Mouse (Mus musculus) cerebellum, adult 2 months (tissue): ENCODE data around the gene Ccdc34. TPM values are rescaled to one million over a fixed set of nuclear protein-coding genes. Genes with fewer than 3 reads are reported as not detected.

Experiments used
- DNase-seq, 2 experiments: peaks; one replicate each; pipeline ENCODE4 v3.0.0; 2021
- H3K27ac ChIP-seq: fragments of 200-500 bp; 2 replicates; pipeline ENCODE4 v1.5.1; 2012; ENCODE audit warnings: low read length, control low read depth, inconsistent platforms; ENCODE audit not compliant: insufficient read depth
- H3K27me3 ChIP-seq: fragments of 200-500 bp; 2 replicates; pipeline ENCODE4 v1.6.1; 2012; ENCODE audit warnings: inconsistent platforms, mild to moderate bottlenecking, low read length, moderate library complexity; ENCODE audit not compliant: control insufficient read depth, insufficient read depth
- H3K4me1 ChIP-seq: fragments of 200-500 bp; 2 replicates; pipeline ENCODE4 v1.6.1; 2011; ENCODE audit warnings: low read length; ENCODE audit not compliant: control insufficient read depth, insufficient read depth
- H3K4me3 ChIP-seq: fragments of 200-500 bp; replicated peaks from 2 replicates; pipeline ENCODE3; 2011; ENCODE audit warnings: mild to moderate bottlenecking, low read depth, low read length, control low read depth; ENCODE audit not compliant: insufficient read depth
- CTCF ChIP-seq: fragments of 200-500 bp; IDR thresholded peaks from 2 replicates; pipeline ENCODE4 v1.5.1; 2011; ENCODE audit warnings: low read depth, mild to moderate bottlenecking, control low read depth, low read length, moderate library complexity, borderline replicate concordance; ENCODE audit not compliant: insufficient read depth
- POLR2A ChIP-seq: fragments of 200-500 bp; IDR thresholded peaks from 2 replicates; pipeline ENCODE4 v1.6.1; 2011; ENCODE audit warnings: low read length, control low read depth, borderline replicate concordance; ENCODE audit not compliant: insufficient read depth
- WGBS: fragments of 180-500 bp; shearing (Covaris S2); methylation state at CpG from one replicate; pipeline ENCODE4 v1.1.7; 2018; 5-methylcytosine and 5-hydroxymethylcytosine counted together
- polyA plus RNA-seq: library from polyadenylated mRNA; depleted of rRNA; stranded (reverse); fragments of >200 nt; gene quantifications from 2 replicates; pipeline ENCODE4 v1.2.3, GENCODE M21; 2012

Ccdc34 gene
- polyA plus RNA-seq, 1 experiment: 12.0 TPM

DNA sequence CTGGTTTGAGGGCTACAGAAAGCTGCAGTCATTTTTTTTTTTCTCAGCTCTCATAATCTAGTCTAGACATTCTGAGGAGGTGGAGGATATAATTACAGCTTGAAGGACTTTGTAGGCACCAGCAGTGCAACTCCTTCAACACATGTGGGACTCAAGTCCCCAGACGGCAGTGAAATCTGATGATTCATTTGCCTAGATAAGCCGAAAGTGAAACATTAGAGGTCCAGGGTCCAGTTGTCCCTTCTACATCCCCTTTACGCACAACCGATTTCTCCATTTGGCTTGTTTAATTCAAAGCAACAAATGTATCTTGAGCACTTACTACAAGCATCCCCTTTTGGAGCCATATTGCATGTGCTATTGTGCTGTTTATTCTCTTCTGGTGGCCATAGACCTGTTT, 147.4 kb downstream of the Ccdc34 start:
- no peaks in the 10 kb centered on the region for H3K4me1 ChIP-seq
- H3K4me3 ChIP-seq: no peak overlapping the region
- no peak for TF ChIP-seq CTCF
- no peak for TF ChIP-seq POLR2A
- WGBS: 91% methylated on average over 4 of the region's 4 CpGs
- no peak for DNase-seq
- no peak overlapping the region for H3K27ac ChIP-seq
- H3K27me3 ChIP-seq: no peaks in the 10 kb centered on the region

DNA sequence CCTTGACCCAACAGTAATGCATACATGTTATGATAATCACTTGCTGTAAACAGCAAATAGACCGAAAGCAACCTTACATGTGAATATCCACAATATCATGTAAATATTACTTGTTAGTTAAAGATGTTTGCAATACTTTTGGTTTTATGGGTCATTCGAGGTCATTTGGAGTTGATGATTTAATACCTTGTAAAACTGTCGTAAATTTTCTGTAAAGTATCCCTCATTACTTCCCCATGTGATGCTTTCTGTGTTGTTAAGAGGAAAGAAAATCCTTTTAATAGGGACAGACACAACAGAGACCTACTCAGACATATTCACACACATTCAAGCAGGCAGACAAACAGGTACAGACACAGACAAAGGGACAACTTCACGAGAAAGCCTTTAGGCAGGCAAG, 150.1 kb downstream of the Ccdc34 start:
- Histone ChIP-seq H3K27me3 (no peaks in the 10 kb centered on the region), H3K4me3 (no peak overlapping the region), H3K27ac (no peak overlapping the region), H3K4me1 (no peaks in the 10 kb centered on the region)
- no peak for DNase-seq
- 90% methylated on average over 4 of the region's 4 CpGs for WGBS
- no peak for TF ChIP-seq POLR2A
- TF ChIP-seq CTCF: no peak

DNA sequence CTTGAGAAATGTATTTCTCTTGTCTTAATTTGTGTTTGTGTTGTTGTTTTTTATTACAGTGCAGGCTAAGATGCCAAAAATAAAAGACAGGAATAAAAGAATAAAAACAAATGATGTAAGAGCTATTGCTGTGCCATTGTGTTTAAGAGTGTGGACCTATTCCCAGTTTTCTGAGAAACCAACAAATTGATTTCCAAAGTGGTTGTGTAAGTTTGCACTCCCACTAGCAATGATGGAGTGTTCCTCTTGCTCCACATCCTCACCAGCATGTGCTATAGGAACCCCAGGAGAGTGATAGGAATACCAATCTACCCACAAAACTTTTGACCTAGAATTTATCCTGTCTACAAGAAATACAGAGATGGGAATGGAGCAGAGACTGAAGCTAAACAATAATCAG, 150.7 kb downstream of the Ccdc34 start:
- no peak for DNase-seq
- Histone ChIP-seq H3K27me3 (no peaks in the 10 kb centered on the region), H3K4me1 (peaks cover 2% of the 10 kb centered on the region; the same call in 1 of the 2 replicates), H3K4me3 (no peak overlapping the region), H3K27ac (no peak overlapping the region)
- TF ChIP-seq POLR2A (no peak), CTCF (no peak)

DNA sequence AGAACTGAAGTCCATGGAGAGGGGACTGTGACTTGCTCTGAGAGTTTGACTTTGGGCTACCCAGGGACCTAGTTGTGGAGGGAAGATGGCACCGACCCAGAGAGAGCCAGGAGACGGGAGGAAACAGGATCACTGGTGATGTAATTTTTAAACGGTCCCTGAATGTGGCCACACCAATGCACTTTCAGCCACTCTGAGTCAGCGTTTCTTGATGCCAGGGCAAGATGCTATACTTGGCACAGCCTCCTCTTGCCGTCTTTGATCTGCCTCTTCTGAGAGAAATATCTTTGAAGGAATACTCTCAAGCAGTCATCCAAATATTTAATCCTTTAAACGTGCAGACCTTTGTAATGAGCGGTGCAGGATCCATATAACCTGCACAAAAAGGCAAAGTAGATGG, 154.8 kb downstream of the Ccdc34 start:
- TF ChIP-seq CTCF (no peak), POLR2A (no peak)
- Histone ChIP-seq H3K27me3 (no peaks in the 10 kb centered on the region), H3K27ac (no peak overlapping the region), H3K4me3 (no peak overlapping the region), H3K4me1 (peaks cover 2% of the 10 kb centered on the region; the same call in 1 of the 2 replicates)
- 11% methylated on average over 7 of the region's 7 CpGs for WGBS
- peak; percentile 31 to 58 for DNase-seq

DNA sequence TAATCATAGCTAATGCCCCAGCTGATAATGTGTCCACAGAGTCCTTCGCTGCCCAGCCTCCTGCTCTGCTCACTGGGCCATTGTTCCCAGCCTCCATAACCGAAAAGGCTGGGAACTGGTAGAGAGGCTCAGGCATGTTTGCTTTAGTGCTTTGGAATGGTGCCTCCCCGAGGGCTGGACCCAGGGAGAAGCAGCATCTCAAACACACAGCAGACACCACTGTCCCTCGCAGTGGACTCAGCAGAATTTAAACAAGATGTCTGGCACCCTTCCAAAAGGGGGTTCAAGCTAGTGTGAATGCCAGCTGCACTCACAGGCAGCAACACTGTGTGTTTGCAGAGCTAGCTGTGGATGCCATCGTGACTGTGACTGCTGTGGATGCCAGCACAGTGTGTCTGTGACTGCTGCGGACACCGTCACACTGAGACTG, 156.2 kb downstream of the Ccdc34 start:
- DNase-seq: no peak
- no peaks in the 10 kb centered on the region for H3K27me3 ChIP-seq
- TF ChIP-seq CTCF: no peak
- TF ChIP-seq POLR2A: no peak
- H3K27ac ChIP-seq: no peak overlapping the region
- no peak overlapping the region for H3K4me3 ChIP-seq
- WGBS: 59% methylated on average over 7 of the region's 7 CpGs
- peaks cover 6% of the 10 kb centered on the region; the same call in 1 of the 2 replicates for H3K4me1 ChIP-seq

DNA sequence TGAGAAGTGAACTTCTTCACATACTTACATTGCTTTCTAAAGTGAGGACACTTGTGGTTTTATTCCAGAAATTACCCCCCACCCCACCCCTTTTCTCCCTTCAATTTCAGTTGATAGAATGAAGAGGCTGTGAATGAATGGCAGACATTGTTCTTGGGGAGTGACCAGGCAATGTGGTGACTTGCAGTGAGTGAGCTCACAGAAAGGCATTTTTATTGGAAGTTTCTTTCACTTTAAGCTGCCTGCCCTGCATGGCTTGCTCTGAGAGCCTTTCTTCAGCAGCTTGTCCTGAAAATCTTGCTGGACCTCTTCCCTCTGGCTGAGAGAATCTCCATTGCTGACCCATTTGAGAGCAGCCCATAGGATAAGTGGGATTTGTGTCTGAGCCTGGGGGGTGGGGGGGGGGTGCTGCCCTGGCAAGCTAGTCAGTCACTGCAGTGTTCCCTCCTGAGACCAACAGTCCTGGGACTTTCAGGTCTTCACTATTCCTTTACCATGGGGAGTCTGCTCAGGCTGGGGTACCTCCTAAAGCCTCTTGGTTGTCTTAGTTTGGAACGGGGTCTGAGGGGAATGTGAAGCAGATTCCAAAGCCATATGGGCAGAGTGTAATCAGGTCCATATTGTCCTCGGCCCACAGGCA, 159.3 kb downstream of the Ccdc34 start:
- no peak for DNase-seq
- Histone ChIP-seq H3K27ac (no peak overlapping the region), H3K27me3 (no peaks in the 10 kb centered on the region), H3K4me3 (no peak overlapping the region), H3K4me1 (peaks cover 20% of the 10 kb centered on the region)
- no peak for TF ChIP-seq CTCF
- 63% methylated on average over 2 of the region's 2 CpGs for WGBS

DNA sequence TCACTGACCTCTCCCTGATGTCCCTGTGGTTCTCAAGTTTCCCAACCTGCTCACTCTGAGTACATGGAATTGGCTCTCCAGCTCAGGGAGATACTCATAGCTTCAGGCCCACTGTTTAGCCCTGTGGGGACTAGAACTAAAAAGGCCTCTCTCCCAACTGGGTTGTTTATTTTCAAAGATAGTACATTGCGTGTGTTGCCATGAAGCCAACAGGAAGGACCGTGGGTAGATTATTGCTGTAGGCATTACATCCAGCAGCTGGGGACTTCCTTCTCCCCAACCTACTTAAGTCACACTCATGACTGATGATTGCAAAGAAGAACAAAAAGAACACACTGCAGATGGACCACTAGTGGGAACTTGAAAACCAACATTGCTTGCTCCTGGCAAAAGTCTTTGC, 159.8 kb downstream of the Ccdc34 start:
- no peak overlapping the region for H3K27ac ChIP-seq
- no peak for DNase-seq

DNA sequence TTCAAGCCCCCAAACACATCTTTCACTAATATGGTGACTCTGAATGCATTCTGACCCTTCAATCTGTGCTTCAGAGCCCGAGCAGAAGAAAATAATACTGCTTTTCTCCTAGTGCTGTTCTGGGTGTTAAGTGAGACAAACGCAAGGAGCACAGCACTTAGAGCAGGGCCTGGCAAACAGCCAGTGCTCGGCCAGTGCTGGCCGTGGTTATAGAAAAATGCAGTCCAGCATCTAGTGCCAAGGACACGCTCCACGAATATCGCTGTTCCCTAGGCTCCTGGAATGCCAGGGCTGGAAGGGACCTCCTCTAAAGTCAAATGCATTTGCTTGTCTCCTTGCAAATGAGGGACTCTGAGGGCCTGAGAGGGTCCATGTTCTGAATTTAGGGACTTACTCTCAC, 160.3 kb downstream of the Ccdc34 start:
- 9% methylated on average over 7 of the region's 7 CpGs for WGBS
- DNase-seq: peak; percentile 57 to 70
- Histone ChIP-seq H3K4me3 (no peak overlapping the region), H3K4me1 (peaks cover 20% of the 10 kb centered on the region), H3K27ac (no peak overlapping the region), H3K27me3 (no peaks in the 10 kb centered on the region)
- TF ChIP-seq POLR2A (no peak), CTCF (no peak)

More for the DNA sequence above, 159.8 kb downstream of the Ccdc34 start:
- H3K27me3 ChIP-seq: no peaks in the 10 kb centered on the region
- TF ChIP-seq CTCF (no peak), POLR2A (no peak)
- H3K4me1 ChIP-seq: peaks cover 20% of the 10 kb centered on the region
- H3K4me3 ChIP-seq: no peak overlapping the region
- 75% methylated on average over 2 of the region's 2 CpGs for WGBS
